Mouse (Mus musculus) limb, embryonic 14.5 days (tissue): ENCODE data around the gene Cbx6. TPM values are rescaled to one million over a fixed set of nuclear protein-coding genes. Genes with fewer than 3 reads are reported as not detected.
"Not testable (repeated sequence)": the region's sequence is repeated elsewhere in the genome, so short reads cannot be mapped to it uniquely, and the experiment has no call there.

Experiments
- ATAC-seq: fragments of 200-750 bp; cut with Nextera tagmentation; 2 replicates; pipeline ENCODE4 v1.8.0; 2017; ENCODE audit warnings: low read depth, moderate number of reproducible peaks, moderate TSS enrichment; ENCODE audit not compliant: low FRiP score
- DNase-seq: peaks from one replicate; pipeline ENCODE4 v3.0.0-alpha.2; 2015; ENCODE audit warnings: low spot score
- H3K27ac ChIP-seq: fragments of 300-500 bp; sonication (generic); replicated peaks from 2 replicates; pipeline ENCODE4 v1.5.1; 2014; ENCODE audit warnings: low read depth, mild to moderate bottlenecking, low read length, moderate library complexity, mixed read lengths
- H3K27me3 ChIP-seq: fragments of 300-500 bp; sonication (generic); 2 replicates; pipeline ENCODE4 v1.6.1; 2014; ENCODE audit warnings: low read length, mixed read lengths; ENCODE audit not compliant: control insufficient read depth, insufficient read depth
- H3K36me3 ChIP-seq: fragments of 300-500 bp; sonication (generic); 2 replicates; pipeline ENCODE4 v1.6.1; 2014; ENCODE audit warnings: mild to moderate bottlenecking, low read length, moderate library complexity, mixed read lengths; ENCODE audit not compliant: control insufficient read depth, insufficient read depth
- H3K4me1 ChIP-seq: fragments of 300-500 bp; sonication (generic); 2 replicates; pipeline ENCODE4 v1.6.1; 2014; ENCODE audit warnings: antibody characterized with exemption, low read length, mixed read lengths; ENCODE audit not compliant: control insufficient read depth, insufficient read depth
- H3K4me2 ChIP-seq: fragments of 300-500 bp; sonication (generic); replicated peaks from 2 replicates; pipeline ENCODE4 v1.6.1; 2014; ENCODE audit warnings: low read depth, mild to moderate bottlenecking, low read length, moderate library complexity; ENCODE audit not compliant: severe bottlenecking
- H3K4me3 ChIP-seq: fragments of 300-500 bp; sonication (generic); replicated peaks from 2 replicates; pipeline ENCODE4 v1.5.1; 2014; ENCODE audit warnings: low read length
- H3K9ac ChIP-seq: fragments of 300-500 bp; sonication (generic); 2 replicates; pipeline ENCODE4 v1.6.1; 2014; ENCODE audit warnings: mild to moderate bottlenecking, low read depth, low read length, moderate library complexity; ENCODE audit not compliant: severe bottlenecking
- H3K9me3 ChIP-seq: fragments of 300-500 bp; sonication (generic); 2 replicates; pipeline ENCODE4 v1.6.1; 2016; ENCODE audit warnings: low read length; ENCODE audit not compliant: control insufficient read depth
- POLR2A ChIP-seq: fragments of 200-500 bp; IDR thresholded peaks from 2 replicates; pipeline ENCODE4 v1.8.0; 2012; ENCODE audit warnings: inconsistent platforms, mild to moderate bottlenecking, moderate library complexity, borderline replicate concordance; ENCODE audit not compliant: insufficient read depth, insufficient read length; ENCODE audit errors: extremely low read depth
- WGBS: fragments of 180-500 bp; shearing (Covaris S2); extraction: QIAGEN DNeasy Blood & Tissue Kit; methylation state at CpG from one replicate; pipeline ENCODE4 v1.1.7; 2014; 5-methylcytosine and 5-hydroxymethylcytosine counted together
- polyA plus RNA-seq, 2 experiments: library from polyadenylated mRNA; depleted of rRNA in 1 of 2; stranded (reverse) in 1 of 2; unstranded in 1 of 2; fragments of >200 nt; fragmentation: Nextera tagmentation in 1 of 2; extraction: Ambion mirVana in 1 of 2; gene quantifications; 2 replicates each; pipeline versions ENCODE4 v1.2.1 to v1.2.3; 2012 to 2014

Cbx6 gene
- polyA plus RNA-seq, 2 experiments: 49.1 to 83.4 TPM

DNA sequence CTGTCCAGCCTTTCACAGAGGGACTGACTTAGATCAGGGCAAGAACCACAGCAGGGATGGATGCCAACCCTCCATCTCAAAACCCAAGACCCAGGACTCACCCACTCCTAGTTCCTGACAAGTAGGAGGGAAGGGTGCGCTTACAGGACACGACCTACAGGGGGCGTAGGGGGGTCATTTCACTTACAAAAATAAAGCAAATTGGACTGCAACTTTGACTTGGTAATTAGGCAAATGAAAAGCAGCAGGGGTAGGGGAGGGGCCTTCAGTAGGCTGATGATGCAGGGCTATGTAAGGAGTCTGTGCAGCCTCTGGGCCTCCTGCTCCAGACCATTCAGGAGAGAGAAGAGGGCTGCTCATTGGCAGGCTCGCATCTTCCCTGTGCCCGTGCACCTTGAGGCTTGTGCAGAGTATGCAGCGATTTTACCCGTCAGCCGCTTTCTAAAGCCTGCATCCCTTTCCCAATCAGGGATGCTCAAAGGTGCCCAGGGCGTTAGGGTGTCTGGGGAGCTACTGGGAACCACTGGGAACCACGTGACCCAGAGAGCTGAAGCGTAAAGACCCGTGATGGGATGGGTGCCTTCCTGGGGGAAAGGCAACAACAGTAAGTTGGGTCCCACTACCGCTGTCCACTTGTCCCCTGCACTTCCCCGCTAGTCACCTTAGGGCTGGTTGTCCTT, 9.2 kb downstream of the Cbx6 start:
- 63% methylated on average over 14 of the region's 14 CpGs for WGBS
- no peak for TF ChIP-seq POLR2A
- Histone ChIP-seq H3K4me2 (no peak overlapping the region), H3K36me3 (peaks cover 65% of the 10 kb centered on the region), H3K27ac (no peak overlapping the region), H3K9me3 (no peaks in the 10 kb centered on the region), H3K4me3 (no peak overlapping the region), H3K27me3 (no peaks in the 10 kb centered on the region), H3K9ac (no peak overlapping the region; the same call in 1 of the 2 replicates), H3K4me1 (peaks cover 7% of the 10 kb centered on the region; the same call in 1 of the 2 replicates)
- ATAC-seq (no peak), DNase-seq (no peak)

DNA sequence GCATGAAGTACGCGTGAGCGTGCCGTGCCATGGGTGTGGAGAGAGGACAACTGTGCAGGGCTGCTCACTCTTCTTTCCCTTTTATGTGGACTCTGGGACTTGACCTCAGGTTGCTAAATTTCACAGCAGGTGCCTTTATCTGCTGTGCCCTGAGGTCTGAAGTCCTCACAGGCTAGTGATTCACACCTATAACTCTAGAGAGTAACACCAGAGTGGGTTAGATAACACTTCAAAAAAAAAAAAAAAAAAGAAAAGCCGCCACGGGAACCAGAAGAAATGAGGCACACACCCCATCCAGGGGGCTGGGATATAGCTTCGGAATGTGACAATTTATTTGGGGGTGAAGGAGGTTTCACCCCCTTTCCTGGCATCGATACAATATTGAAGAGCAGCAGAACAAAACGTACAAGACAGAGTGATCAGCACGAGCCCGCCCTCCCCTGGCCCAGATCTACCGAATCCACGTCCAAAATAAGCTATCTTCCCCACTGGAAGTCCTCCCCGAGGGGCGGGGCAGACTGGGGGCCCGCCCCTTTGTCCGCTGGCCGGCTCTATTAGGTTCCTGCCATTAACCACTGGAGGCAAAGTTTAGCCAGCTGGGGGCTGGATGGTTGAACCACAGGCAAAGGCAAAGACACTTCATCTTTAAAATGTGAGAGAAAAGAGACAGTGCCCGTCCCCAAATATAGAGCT, 10.8 kb downstream of the Cbx6 start:
- Histone ChIP-seq H3K27me3 (no peaks in the 10 kb centered on the region), H3K36me3 (peaks cover 56% of the 10 kb centered on the region), H3K27ac (no peak overlapping the region), H3K4me2 (no peak overlapping the region), H3K9me3 (no peaks in the 10 kb centered on the region), H3K4me3 (no peak overlapping the region), H3K9ac (no peak overlapping the region), H3K4me1 (peaks cover 7% of the 10 kb centered on the region; the same call in 1 of the 2 replicates)
- 70% methylated on average over 19 of the region's 19 CpGs for WGBS
- ATAC-seq (no peak), DNase-seq (peak; percentile 23)
- TF ChIP-seq POLR2A: no peak

DNA sequence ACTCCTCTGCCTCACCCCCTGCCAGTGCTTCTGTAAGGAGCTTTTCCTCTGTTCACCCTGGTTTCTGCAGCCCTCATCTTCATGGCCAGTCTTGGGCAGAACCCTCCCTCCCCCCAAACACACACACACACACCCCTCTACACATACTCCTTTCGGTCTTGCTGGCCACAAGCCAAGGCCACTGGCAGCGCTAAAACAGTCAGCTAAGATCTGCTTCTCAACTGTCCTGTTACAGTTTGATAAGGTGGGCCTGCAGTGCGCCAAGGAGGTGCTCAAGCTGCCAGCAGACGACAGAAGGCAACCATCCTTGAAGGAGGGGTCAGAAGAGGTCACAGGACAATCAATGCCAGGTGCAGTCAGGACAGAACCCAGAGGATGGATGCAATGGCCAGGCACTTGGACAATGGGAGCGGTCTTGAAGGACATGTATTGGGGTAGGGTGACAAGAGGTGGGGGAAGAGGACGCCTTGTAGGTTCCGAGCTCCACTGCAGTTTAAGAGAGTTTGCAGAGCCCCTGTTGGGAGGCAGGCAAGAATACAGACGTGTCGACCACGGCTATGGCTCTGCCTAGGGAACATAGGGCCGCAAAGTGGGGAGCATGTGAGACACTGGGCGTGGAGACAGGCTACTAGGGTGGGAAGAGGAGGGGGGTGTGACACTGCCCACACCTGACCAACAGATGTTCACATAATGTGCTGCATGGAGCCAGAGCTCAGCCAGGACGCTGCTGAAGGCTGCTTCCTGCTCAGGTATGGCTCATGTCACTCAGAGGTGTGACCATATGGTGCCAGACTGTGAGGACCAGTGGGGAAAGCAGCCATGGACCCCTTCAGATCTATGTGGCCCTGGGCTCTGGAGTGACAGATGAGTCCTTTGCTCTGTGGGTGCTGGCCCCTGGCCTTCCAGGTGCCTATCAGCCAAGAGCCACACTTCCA, 12.0 kb downstream of the Cbx6 start:
- TF ChIP-seq POLR2A: no peak
- Histone ChIP-seq H3K4me2 (no peak overlapping the region), H3K27me3 (no peaks in the 10 kb centered on the region), H3K4me1 (peaks cover 4% of the 10 kb centered on the region; the same call in 1 of the 2 replicates), H3K9ac (no peak overlapping the region), H3K9me3 (no peaks in the 10 kb centered on the region), H3K4me3 (no peak overlapping the region), H3K27ac (no peak overlapping the region), H3K36me3 (peaks cover 44% of the 10 kb centered on the region)
- WGBS: 51% methylated on average over 13 of the region's 13 CpGs
- DNase-seq (no peak), ATAC-seq (no peak)

DNA sequence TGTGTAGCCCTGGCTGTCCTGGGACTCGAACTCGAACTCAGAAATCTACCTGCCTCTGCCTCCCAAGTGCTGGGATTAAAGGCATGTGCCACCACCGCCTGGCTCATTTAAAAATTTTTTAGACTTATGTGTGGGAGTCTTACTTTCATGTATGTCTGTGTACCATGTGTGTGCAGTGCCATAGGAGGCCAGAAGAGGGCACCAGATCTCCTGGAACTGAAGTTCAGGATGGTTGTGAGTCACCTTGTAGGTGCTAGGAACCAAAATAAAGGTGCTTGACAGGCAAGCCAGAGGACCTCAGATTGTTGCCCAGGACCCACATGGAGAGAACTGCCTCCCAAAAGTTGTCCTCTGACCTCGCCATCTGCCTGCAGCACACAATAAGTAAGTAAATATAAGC, 16.2 kb downstream of the Cbx6 start:
- H3K4me2 ChIP-seq: no peak overlapping the region
- H3K4me3 ChIP-seq: no peak overlapping the region
- H3K9ac ChIP-seq: no peak overlapping the region
- H3K27me3 ChIP-seq: no peaks in the 10 kb centered on the region
- DNase-seq (no peak), ATAC-seq (no peak)
- peaks cover 8% of the 10 kb centered on the region for H3K36me3 ChIP-seq
- WGBS: 89% methylated on average over 4 of the region's 4 CpGs
- H3K4me1 ChIP-seq: no peaks in the 10 kb centered on the region
- no peak for TF ChIP-seq POLR2A
- no peak overlapping the region for H3K27ac ChIP-seq
- no peaks in the 10 kb centered on the region for H3K9me3 ChIP-seq

DNA sequence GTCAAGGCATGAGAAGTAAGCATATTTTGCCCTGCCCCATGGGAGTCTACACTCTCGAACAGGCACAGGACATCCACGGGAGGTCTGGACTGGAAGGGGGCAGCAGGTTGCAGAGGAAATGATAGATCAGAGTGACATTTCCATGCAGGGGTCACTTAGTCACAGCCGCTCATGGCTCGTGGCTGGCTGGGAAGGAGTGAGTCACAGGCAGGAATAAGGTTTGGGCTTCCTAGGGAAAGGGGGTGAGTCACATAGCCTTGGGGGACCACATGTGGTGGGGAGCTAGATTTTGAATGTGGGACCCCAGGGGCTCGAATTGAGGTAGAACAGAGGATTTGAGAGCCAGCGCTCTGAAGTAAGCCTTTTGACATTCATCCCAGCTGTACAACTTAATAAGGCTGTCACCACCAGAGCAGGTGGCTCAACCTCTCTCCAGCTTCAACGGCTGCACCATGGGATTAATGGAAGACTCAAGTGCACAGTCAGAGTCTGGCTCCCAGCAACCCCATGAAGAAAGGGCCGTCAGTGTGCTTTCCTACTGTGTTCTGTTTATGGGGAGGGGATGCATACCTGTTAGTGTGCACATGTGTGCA, 20.7 kb downstream of the Cbx6 start:
- H3K27ac ChIP-seq: no peak overlapping the region
- no peaks in the 10 kb centered on the region for H3K27me3 ChIP-seq
- ATAC-seq: no peak
- H3K9me3 ChIP-seq: no peaks in the 10 kb centered on the region
- DNase-seq: no peak
- H3K36me3 ChIP-seq: no peaks in the 10 kb centered on the region
- 46% methylated on average over 8 of the region's 8 CpGs for WGBS
- no peaks in the 10 kb centered on the region for H3K4me1 ChIP-seq
- H3K9ac ChIP-seq: no peak overlapping the region
- H3K4me3 ChIP-seq: no peak overlapping the region
- no peak for TF ChIP-seq POLR2A
- H3K4me2 ChIP-seq: no peak overlapping the region

DNA sequence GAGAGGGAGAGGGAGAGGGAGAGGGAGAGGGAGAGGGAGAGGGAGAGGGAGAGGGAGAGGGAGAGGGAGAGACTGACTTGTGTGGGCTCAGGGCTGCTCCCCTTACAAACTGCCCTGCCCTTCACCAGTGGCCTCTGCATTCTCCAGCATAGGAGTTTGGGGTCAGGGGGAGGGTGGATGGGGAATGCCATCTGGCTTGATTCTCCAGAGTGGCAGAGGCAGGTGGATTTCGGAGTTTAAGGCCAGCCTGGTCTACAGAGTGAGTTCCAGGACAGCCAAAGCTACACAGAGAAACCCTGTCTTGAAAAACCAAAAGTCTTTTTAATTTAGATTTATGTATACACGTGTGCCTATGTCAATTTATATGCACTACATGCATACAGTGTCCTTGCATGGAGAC, 21.6 kb downstream of the Cbx6 start:
- H3K4me2 ChIP-seq, DNase-seq: not testable (repeated sequence)
- WGBS: 50% methylated on average over 2 of the region's 2 CpGs

More for the DNA sequence above, 21.6 kb downstream of the Cbx6 start:
- not testable (repeated sequence) for ATAC-seq, H3K36me3 ChIP-seq, H3K9me3 ChIP-seq, H3K4me3 ChIP-seq, H3K27ac ChIP-seq, H3K27me3 ChIP-seq, H3K4me1 ChIP-seq, H3K9ac ChIP-seq
